Comparison of ENCODE assay signal across 8 mouse cellular contexts in the genomic region with DNA sequence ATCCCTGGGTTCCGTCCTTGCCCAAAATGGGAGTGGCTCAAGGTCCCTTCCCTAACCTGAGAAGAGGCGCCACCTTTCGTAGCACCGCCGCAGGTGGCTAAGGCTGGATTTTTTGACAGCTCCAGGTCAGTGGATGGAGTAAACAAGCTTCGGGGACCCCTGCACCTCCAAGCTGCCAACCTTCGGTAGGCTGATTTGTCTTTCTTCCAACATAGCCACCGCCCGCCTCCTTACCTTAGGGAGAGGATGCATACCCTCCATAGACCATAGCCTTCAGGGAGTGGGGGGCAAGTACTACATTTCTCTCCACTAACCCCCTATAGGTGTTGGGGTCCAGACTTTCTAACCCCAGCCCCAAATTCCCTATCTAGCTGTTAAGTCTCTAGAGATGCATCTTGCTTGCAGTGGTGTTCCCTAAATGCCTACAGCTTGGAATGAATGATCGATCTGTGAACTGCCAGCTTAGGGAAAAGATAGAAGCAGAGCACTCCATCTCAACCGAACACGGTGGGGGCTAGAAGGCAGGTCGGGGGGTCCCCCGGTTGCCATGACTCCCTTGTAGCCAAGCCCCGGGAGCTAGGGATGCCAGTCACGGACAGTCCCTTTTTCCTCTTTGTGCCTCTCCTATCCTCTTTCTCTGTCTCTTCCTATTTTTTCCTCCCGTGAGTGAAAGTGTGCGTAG. TPM values are rescaled to one million over a fixed set of nuclear protein-coding genes. Genes with fewer than 3 reads are reported as not detected.
A peak's percentile ranks its signal among the peaks of the same experiment; 100 is the strongest.
DNase-seq lines count a peak whose midpoint lies in the region; ATAC-seq lines count a peak whose summit lies in the region.

No protein-coding gene starts in this region.

- no peak overlapping the region for H3K27ac ChIP-seq in embryonic facial prominence, embryonic 14.5 days (replicated peaks; ENCODE audit: low read depth, low read length)
- H3K27ac ChIP-seq in limb, embryonic 13.5 days: no peak overlapping the region

- H3K36me3 ChIP-seq in embryonic facial prominence, embryonic 14.5 days (ENCODE audit: control insufficient read depth, insufficient read depth, low read length): no peaks in the 10 kb centered on the region
- no peaks in the 10 kb centered on the region for H3K36me3 ChIP-seq in limb, embryonic 13.5 days

- peak overlapping the region; percentile 57 for H3K4me2 ChIP-seq in embryonic facial prominence, embryonic 14.5 days (ENCODE audit: low read depth, low read length)
- H3K4me2 ChIP-seq in limb, embryonic 13.5 days (replicated peaks): peak overlapping the region; percentile 77

- H3K9me3 ChIP-seq in embryonic facial prominence, embryonic 14.5 days (ENCODE audit: control insufficient read depth, low read length): no peaks in the 10 kb centered on the region
- H3K9me3 ChIP-seq in limb, embryonic 13.5 days: no peaks in the 10 kb centered on the region

- ATAC-seq in embryonic facial prominence, embryonic 14.5 days (ENCODE audit: low read depth): peak; percentile 27; the same call in 1 of the 2 replicates
- ATAC-seq in limb, embryonic 13.5 days (ENCODE audit: low FRiP score, low read depth): no peak

- H3K4me1 ChIP-seq in embryonic facial prominence, embryonic 14.5 days (ENCODE audit: control insufficient read depth, insufficient read depth, low read length): peaks cover 2% of the 10 kb centered on the region; the same call in 1 of the 2 replicates
- H3K4me1 ChIP-seq in limb, embryonic 13.5 days: peaks cover 20% of the 10 kb centered on the region

- peak overlapping the region; percentile 43 for H3K9ac ChIP-seq in embryonic facial prominence, embryonic 14.5 days (ENCODE audit: low read depth, low read length)
- H3K9ac ChIP-seq in limb, embryonic 13.5 days: 0 out of 2 replicates have a peak overlapping the region, but pooled peaks have one; percentile 39

- WGBS in embryonic facial prominence, embryonic 14.5 days: 8% methylated on average over 18 of the region's 18 CpGs
- WGBS in limb, embryonic 13.5 days: 4% methylated on average over 18 of the region's 18 CpGs

- intact Hi-C loops in left cerebral cortex, postnatal 25 days (cut with DNase I): loop anchor here (2.0 to 5.0 kb wide), 3 partner anchors 46 to 205 kb away; no protein-coding TSS in a partner anchor

- peak overlapping the region; percentile 40 for H3K4me3 ChIP-seq in embryonic facial prominence, embryonic 14.5 days (ENCODE audit: low read depth, low read length)
- peak overlapping the region; percentile 45 for H3K4me3 ChIP-seq in limb, embryonic 13.5 days

- DNase-seq in left cerebral cortex, postnatal 25 days (ENCODE audit: low spot score in 2 of 2): peak; percentile 27 to 37
- DNase-seq in left cerebral cortex, adult 11 months (ENCODE audit: low spot score): no peak
- DNase-seq in cerebellum, adult 11 months: peak; percentile 63
- no peak for DNase-seq in embryonic facial prominence, embryonic 14.5 days (ENCODE audit: low spot score)
- peak; percentile 45 to 49 for DNase-seq in right cerebral cortex, postnatal 10 days (ENCODE audit: low spot score in 2 of 2)
- no peak for DNase-seq in kidney, adult 18-20 months
- DNase-seq in gastrocnemius, postnatal 25 days: no peak

- peaks cover 45% of the 10 kb centered on the region for H3K27me3 ChIP-seq in embryonic facial prominence, embryonic 14.5 days (replicated peaks; ENCODE audit: control insufficient read depth, insufficient read depth, low read length)
- peaks cover 62% of the 10 kb centered on the region for H3K27me3 ChIP-seq in limb, embryonic 13.5 days

RNA-seq across cellular contexts. Expression of a gene that starts 1.0 kb away (rescaled TPM):
- total RNA-seq in left cerebral cortex, postnatal 25 days (2021): 100 to 1,000 TPM; 123 to 148 TPM
- 4.7 and 5.5 TPM in 2 replicates for polyA plus RNA-seq in embryonic facial prominence, embryonic 14.5 days (2014; fragmentation: Nextera tagmentation; extraction: Ambion mirVana)
- 1.8 and 2.2 TPM in 2 replicates for polyA plus RNA-seq in limb, embryonic 13.5 days (2015; fragmentation: Nextera tagmentation; extraction: Ambion mirVana)
- total RNA-seq in gastrocnemius, postnatal 25 days (2021): under 1 TPM; 0.31 to 0.38 TPM

Comparison
In these comparisons a context has a peak if more than half of its experiments do, and no peak if none do; other contexts are left out.
1. DNase-seq: peak in left cerebral cortex, postnatal 25 days (2 of 2), cerebellum, adult 11 months (single experiment) and right cerebral cortex, postnatal 10 days (2 of 2); none in left cerebral cortex, adult 11 months (single experiment), embryonic facial prominence, embryonic 14.5 days (single experiment), kidney, adult 18-20 months (single experiment) and gastrocnemius, postnatal 25 days (single experiment).
2. RNA of a gene that starts 1.0 kb away (total RNA-seq): 123 to 148 TPM in left cerebral cortex, postnatal 25 days; 0.31 to 0.38 TPM in gastrocnemius, postnatal 25 days; every median in the first group is over 10 times any median in the second.